Mouse (Mus musculus): ENCODE measurements at regions not wholly inside any gene's neighbourhood (a gene's known extent, or its start where the extent isn't known, plus 50 kb on each side); places are given as distances from the start of the nearest gene placed in this dataset.

DNA sequence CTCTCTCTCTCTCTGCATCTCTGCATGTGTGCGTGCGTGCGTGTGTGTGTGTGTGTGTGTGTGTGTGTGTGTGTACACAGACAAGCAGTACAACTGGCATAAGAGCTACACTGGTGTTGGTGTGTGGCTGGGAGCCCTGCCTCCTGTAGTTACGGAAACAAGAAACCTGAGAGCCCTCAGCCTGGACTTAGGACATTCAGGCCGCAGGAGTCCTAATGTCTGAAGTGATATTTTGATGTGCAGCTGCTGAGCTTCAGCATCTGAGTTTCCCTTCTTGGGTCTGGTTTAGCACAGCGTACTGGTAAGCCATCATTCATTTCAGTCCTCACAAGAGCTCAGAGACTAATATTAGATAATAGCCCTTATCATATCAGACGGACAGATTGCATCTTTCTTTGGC, 134.8 kb upstream of the Runx1 start:
- Histone ChIP-seq H3K4me3 (ENCODE audit: low read length) (no peak overlapping the region), H3K36me3 (ENCODE audit: control insufficient read depth, insufficient read depth) (no peaks in the 10 kb centered on the region), H3K9me3 (replicated peaks; ENCODE audit: control insufficient read depth, low read length) (no peaks in the 10 kb centered on the region), H3K9ac (ENCODE audit: low read length) (no peak overlapping the region), H3K4me1 (ENCODE audit: control insufficient read depth, insufficient read depth, low read length) (peaks cover 2% of the 10 kb centered on the region; the same call in 1 of the 2 replicates), H3K4me2 (ENCODE audit: low read depth, low read length) (no peak overlapping the region), H3K27me3 (ENCODE audit: control insufficient read depth, insufficient read depth, low read length) (no peaks in the 10 kb centered on the region), H3K27ac (ENCODE audit: low read length) (no peak overlapping the region)
- 85% methylated on average over 7 of the region's 7 CpGs for WGBS
- ATAC-seq (replicated peaks; ENCODE audit: extremely low read depth, insufficient read depth, low FRiP score) = no peak

DNA sequence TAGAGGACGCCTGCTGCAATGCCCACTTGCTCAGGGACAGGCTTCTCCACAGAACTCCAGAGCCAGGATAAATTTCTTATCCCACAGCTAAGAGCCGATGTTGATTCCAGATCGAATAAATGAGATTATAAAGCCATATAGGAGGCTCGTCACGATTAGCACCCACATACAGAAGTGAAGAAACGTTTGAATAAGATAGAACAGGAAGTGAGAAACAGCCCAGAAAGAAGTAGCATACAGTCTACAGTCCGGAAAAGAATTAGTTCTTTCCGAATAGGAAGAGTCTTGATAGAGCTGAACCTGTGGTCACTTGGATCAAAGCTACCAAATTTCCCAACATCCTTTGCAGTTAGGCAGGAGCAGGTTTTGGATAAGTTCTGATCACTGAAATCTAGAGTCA, 133.0 kb upstream of the Runx1 start:
- Histone ChIP-seq H3K27ac (ENCODE audit: low read length) (no peak overlapping the region), H3K36me3 (ENCODE audit: control insufficient read depth, insufficient read depth) (no peaks in the 10 kb centered on the region), H3K4me3 (ENCODE audit: low read length) (no peak overlapping the region), H3K9me3 (replicated peaks; ENCODE audit: control insufficient read depth, low read length) (no peaks in the 10 kb centered on the region), H3K4me2 (ENCODE audit: low read depth, low read length) (no peak overlapping the region), H3K27me3 (ENCODE audit: control insufficient read depth, insufficient read depth, low read length) (no peaks in the 10 kb centered on the region), H3K4me1 (ENCODE audit: control insufficient read depth, insufficient read depth, low read length) (peaks cover 7% of the 10 kb centered on the region; the same call in 1 of the 2 replicates), H3K9ac (ENCODE audit: low read length) (no peak overlapping the region)
- WGBS = 81% methylated on average over 8 of the region's 8 CpGs
- no peak for ATAC-seq (replicated peaks; ENCODE audit: extremely low read depth, insufficient read depth, low FRiP score)

DNA sequence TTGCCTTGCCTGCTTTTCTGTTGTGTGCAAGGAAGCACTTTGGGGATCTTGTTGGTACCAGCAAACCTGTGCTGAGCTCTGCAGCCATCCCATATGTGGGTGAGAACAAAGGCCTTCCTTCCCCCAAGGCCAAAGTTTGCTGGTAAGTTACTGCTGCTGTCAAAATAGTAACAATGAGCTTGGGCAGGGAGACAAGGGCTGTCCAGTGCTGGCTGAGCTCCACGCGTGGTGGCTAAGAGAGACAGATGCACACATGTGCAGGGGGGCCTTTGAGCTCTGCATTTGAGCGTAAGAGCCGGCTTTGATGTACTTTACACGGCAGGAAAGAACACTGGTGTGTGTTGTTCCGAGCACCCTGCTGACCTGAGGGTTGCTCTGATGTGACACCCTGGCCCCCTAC, 132.2 kb upstream of the Runx1 start:
- H3K9me3 ChIP-seq (replicated peaks; ENCODE audit: control insufficient read depth, low read length) = no peaks in the 10 kb centered on the region

DNA sequence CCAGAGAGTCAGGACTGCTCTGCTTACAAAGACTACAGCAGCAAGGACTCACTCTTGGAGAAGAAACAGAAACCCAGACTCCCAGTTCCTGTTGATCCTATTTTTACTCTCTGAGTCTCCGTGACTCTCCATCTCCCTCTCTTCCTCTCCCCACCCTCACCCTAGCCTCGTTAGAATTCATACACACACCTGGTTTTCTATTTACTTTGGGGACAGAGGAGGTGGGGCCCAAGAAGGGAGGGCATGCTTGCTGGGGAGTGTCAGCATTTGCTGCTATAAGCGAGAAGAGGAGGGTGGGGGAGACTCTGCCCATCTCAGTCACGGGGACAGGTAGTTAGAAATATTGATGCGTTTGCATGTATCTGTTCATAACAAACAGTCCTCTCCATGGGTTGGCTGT, 129.6 kb upstream of the Runx1 start:
- Histone ChIP-seq H3K9ac (ENCODE audit: low read length) (no peak overlapping the region), H3K9me3 (replicated peaks; ENCODE audit: control insufficient read depth, low read length) (no peaks in the 10 kb centered on the region), H3K27ac (ENCODE audit: low read length) (no peak overlapping the region), H3K4me2 (ENCODE audit: low read depth, low read length) (no peak overlapping the region), H3K4me3 (ENCODE audit: low read length) (no peak overlapping the region), H3K36me3 (ENCODE audit: control insufficient read depth, insufficient read depth) (no peaks in the 10 kb centered on the region), H3K4me1 (ENCODE audit: control insufficient read depth, insufficient read depth, low read length) (peaks cover 11% of the 10 kb centered on the region), H3K27me3 (ENCODE audit: control insufficient read depth, insufficient read depth, low read length) (no peaks in the 10 kb centered on the region)
- ATAC-seq (replicated peaks; ENCODE audit: extremely low read depth, insufficient read depth, low FRiP score) = no peak
- 42% methylated on average over 5 of the region's 5 CpGs for WGBS

More for the DNA sequence above, 132.2 kb upstream of the Runx1 start:
- H3K27ac ChIP-seq (ENCODE audit: low read length) = no peak overlapping the region
- peaks cover 7% of the 10 kb centered on the region; the same call in 1 of the 2 replicates for H3K4me1 ChIP-seq (ENCODE audit: control insufficient read depth, insufficient read depth, low read length)
- no peak for ATAC-seq (replicated peaks; ENCODE audit: extremely low read depth, insufficient read depth, low FRiP score)
- H3K9ac ChIP-seq (ENCODE audit: low read length) = no peak overlapping the region
- H3K4me2 ChIP-seq (ENCODE audit: low read depth, low read length) = no peak overlapping the region
- H3K36me3 ChIP-seq (ENCODE audit: control insufficient read depth, insufficient read depth) = no peaks in the 10 kb centered on the region
- WGBS = 70% methylated on average over 6 of the region's 6 CpGs
- no peaks in the 10 kb centered on the region for H3K27me3 ChIP-seq (ENCODE audit: control insufficient read depth, insufficient read depth, low read length)
- no peak overlapping the region for H3K4me3 ChIP-seq (ENCODE audit: low read length)

DNA sequence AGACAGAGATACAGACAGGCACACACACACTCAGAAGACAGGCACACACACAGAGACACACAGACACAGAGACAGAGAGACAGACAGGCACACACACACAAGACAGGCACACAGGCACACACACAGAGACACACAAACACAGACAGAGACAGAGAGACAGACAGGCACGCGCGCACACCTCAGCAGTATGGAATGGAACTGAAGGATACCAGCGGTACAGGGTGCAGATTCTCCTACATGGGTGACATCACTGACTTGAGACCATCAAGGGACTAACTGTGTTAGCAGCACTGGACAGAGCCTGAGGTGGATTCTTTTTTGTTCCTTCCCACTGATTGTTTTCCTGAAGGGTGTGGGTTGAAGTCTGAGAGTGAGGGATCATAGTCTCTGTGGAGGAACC, 129.1 kb upstream of the Runx1 start:
- H3K4me2 ChIP-seq (ENCODE audit: low read depth, low read length) = no peak overlapping the region
- H3K9ac ChIP-seq (ENCODE audit: low read length) = no peak overlapping the region
- no peak for ATAC-seq (replicated peaks; ENCODE audit: extremely low read depth, insufficient read depth, low FRiP score)
- no peak overlapping the region for H3K4me3 ChIP-seq (ENCODE audit: low read length)
- H3K27me3 ChIP-seq (ENCODE audit: control insufficient read depth, insufficient read depth, low read length) = no peaks in the 10 kb centered on the region
- H3K4me1 ChIP-seq (ENCODE audit: control insufficient read depth, insufficient read depth, low read length) = peaks cover 11% of the 10 kb centered on the region
- no peak overlapping the region for H3K27ac ChIP-seq (ENCODE audit: low read length)
- WGBS = 86% methylated on average over 4 of the region's 4 CpGs
- H3K9me3 ChIP-seq (replicated peaks; ENCODE audit: control insufficient read depth, low read length) = no peaks in the 10 kb centered on the region
- no peaks in the 10 kb centered on the region for H3K36me3 ChIP-seq (ENCODE audit: control insufficient read depth, insufficient read depth)

DNA sequence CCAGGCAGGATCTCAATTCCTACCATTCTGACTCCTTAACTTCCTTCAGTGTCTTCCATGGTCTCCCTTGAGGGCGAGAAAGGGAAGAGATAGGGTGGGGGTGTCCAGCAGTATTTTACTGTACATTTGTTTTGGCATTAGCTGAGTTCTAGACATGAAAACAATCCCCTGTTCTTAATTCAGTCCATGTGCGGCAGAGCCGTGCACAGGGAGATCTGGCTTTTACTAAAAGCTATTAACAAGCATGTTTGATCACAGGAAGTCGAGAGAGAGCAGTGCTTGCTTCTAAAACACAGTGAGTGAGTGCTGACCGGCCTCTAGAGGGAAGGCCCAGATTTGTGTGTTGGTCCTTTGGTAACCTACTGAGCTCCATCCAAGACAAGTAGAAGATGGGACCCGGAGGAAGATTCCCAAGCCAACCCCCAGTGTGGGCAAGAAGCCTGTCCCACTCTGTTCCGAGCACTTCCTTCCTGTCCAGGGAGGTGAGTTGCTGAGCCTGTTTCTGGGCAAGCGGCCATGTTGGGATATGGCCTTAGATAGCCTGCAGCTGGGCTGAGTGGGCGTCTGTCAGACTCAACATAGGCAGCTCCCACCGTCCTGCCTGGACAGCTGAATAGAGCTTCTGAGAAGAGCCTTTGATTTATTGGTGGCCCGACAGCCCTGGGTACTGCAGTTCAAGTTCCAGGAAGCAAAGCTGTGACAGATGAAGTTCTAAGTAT, 128.1 kb upstream of the Runx1 start:
- ATAC-seq (replicated peaks; ENCODE audit: extremely low read depth, insufficient read depth, low FRiP score) = peak; percentile 72

DNA sequence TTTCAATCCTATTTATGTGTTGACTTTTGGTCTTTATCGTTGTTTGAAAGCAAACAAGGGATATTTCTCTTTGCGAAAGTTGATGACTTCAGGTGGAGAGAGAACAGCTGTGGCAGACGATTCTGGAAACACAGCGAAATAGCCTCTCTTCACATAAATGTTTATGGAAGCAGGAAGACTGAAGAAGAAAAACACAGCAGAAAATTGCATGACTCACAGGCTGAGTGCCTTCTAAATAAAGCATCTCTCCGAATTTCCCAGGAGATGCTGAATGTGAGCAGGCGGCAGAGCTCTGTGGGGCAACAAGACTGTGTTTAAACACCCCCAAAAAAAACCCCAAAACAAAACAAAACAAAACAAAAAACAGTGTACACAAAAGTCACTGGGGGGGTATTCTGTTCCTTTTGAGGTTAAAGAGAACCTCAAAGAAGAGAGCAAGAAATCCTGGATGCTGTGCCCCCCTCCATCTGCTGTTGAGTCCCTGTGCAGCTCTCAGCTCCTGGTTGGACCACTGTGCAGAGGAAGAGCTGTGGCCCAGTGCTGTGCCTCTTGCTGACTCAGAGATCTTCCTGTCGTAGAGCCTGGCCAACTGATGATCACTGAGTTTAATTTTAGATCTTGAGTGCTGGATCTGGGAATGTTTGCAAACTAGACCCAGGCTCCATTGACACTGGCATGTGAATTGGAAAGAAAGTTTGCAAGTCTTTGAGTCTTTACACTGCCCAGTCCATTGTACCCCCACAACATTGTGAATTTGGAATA, 126.6 kb upstream of the Runx1 start:
- ATAC-seq (replicated peaks; ENCODE audit: extremely low read depth, insufficient read depth, low FRiP score) = 0 out of 2 replicates have a peak, but pooled peaks have one; percentile 30
- WGBS = 42% methylated on average over 7 of the region's 7 CpGs
- 0 out of 2 replicates have a peak overlapping the region, but pooled peaks have one; percentile 14 for H3K27ac ChIP-seq (ENCODE audit: low read length)
- H3K9ac ChIP-seq (ENCODE audit: low read length) = no peak overlapping the region
- H3K9me3 ChIP-seq (replicated peaks; ENCODE audit: control insufficient read depth, low read length) = no peaks in the 10 kb centered on the region
- no peaks in the 10 kb centered on the region for H3K36me3 ChIP-seq (ENCODE audit: control insufficient read depth, insufficient read depth)
- no peak overlapping the region for H3K4me3 ChIP-seq (ENCODE audit: low read length)
- H3K4me2 ChIP-seq (ENCODE audit: low read depth, low read length) = no peak overlapping the region
- peaks cover 11% of the 10 kb centered on the region for H3K4me1 ChIP-seq (ENCODE audit: control insufficient read depth, insufficient read depth, low read length)
- 0 out of 2 replicates have a peak, but pooled peaks cover 3% of the 10 kb centered on the region for H3K27me3 ChIP-seq (ENCODE audit: control insufficient read depth, insufficient read depth, low read length)

More for the DNA sequence above, 128.1 kb upstream of the Runx1 start:
- Histone ChIP-seq H3K27me3 (ENCODE audit: control insufficient read depth, insufficient read depth, low read length) (no peaks in the 10 kb centered on the region), H3K9me3 (replicated peaks; ENCODE audit: control insufficient read depth, low read length) (no peaks in the 10 kb centered on the region), H3K27ac (ENCODE audit: low read length) (peak overlapping the region; percentile 32), H3K4me3 (ENCODE audit: low read length) (no peak overlapping the region), H3K9ac (ENCODE audit: low read length) (no peak overlapping the region), H3K36me3 (ENCODE audit: control insufficient read depth, insufficient read depth) (no peaks in the 10 kb centered on the region), H3K4me2 (ENCODE audit: low read depth, low read length) (no peak overlapping the region), H3K4me1 (ENCODE audit: control insufficient read depth, insufficient read depth, low read length) (peaks cover 11% of the 10 kb centered on the region)
- WGBS = 49% methylated on average over 11 of the region's 11 CpGs

DNA sequence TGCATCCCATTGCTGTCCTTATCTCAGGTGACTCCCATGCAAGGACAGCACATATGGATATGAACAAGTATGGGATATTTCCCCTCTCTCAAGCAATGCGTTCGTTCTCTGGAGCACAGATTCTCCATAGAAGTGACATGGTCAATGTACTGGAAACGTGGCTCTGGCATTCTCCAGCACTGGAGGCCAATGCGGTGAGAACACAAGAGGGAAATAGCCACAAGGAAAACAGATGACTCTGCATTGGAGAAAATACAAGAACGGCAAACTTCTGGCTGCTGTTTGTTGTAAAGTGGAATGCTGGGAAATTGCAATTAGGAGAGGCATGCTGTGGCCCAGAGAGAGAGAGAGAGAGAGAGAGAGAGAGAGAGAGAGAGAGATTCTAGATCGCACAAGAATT, 125.6 kb upstream of the Runx1 start:
- Histone ChIP-seq H3K4me2 (ENCODE audit: low read depth, low read length) (no peak overlapping the region), H3K9me3 (replicated peaks; ENCODE audit: control insufficient read depth, low read length) (no peaks in the 10 kb centered on the region), H3K4me3 (ENCODE audit: low read length) (no peak overlapping the region), H3K4me1 (ENCODE audit: control insufficient read depth, insufficient read depth, low read length) (peaks cover 11% of the 10 kb centered on the region), H3K36me3 (ENCODE audit: control insufficient read depth, insufficient read depth) (no peaks in the 10 kb centered on the region), H3K27me3 (ENCODE audit: control insufficient read depth, insufficient read depth, low read length) (0 out of 2 replicates have a peak, but pooled peaks cover 3% of the 10 kb centered on the region), H3K9ac (ENCODE audit: low read length) (no peak overlapping the region), H3K27ac (ENCODE audit: low read length) (no peak overlapping the region)
- ATAC-seq (replicated peaks; ENCODE audit: extremely low read depth, insufficient read depth, low FRiP score) = no peak
- 73% methylated on average over 6 of the region's 6 CpGs for WGBS

DNA sequence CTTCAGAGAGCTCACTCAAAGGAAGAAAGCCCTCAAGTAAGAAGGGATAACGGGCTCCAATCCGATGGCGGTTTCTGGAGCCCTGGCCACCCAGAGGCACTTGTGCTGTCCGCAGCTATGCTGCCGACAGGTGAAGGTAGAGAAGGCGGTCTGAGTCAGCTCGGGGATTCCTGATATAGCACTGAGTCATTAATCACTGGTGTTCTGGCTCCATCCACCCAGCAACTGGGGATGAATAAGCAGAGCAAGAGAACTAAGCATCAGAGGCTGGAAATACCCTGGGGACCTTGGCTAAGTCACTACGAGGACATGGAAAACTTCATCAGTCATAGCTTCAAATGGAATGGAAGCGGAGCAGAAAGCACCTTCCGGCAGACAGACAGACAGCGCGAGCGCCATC, 122.5 kb upstream of the Runx1 start:
- 85% methylated on average over 13 of the region's 13 CpGs for WGBS

More for the DNA sequence above, 122.5 kb upstream of the Runx1 start:
- H3K4me2 ChIP-seq (ENCODE audit: low read depth, low read length) = no peak overlapping the region
- H3K27me3 ChIP-seq (ENCODE audit: control insufficient read depth, insufficient read depth, low read length) = peaks cover 13% of the 10 kb centered on the region
- H3K4me1 ChIP-seq (ENCODE audit: control insufficient read depth, insufficient read depth, low read length) = peaks cover 6% of the 10 kb centered on the region
- H3K27ac ChIP-seq (ENCODE audit: low read length) = no peak overlapping the region
- no peak overlapping the region for H3K9ac ChIP-seq (ENCODE audit: low read length)
- ATAC-seq (replicated peaks; ENCODE audit: extremely low read depth, insufficient read depth, low FRiP score) = no peak
- no peak overlapping the region for H3K4me3 ChIP-seq (ENCODE audit: low read length)
- no peaks in the 10 kb centered on the region for H3K9me3 ChIP-seq (replicated peaks; ENCODE audit: control insufficient read depth, low read length)
- H3K36me3 ChIP-seq (ENCODE audit: control insufficient read depth, insufficient read depth) = no peaks in the 10 kb centered on the region
